Mouse (Mus musculus) forebrain, embryonic 14.5 days (tissue): Measurements from ENCODE around the gene Themis2. TPM values are rescaled to one million over a fixed set of nuclear protein-coding genes. Genes with fewer than 3 reads are reported as not detected.
A peak's percentile ranks its signal among the peaks of the same experiment; 100 is the strongest.
"Not testable (repeated sequence)": the region's sequence is repeated elsewhere in the genome, so short reads cannot be mapped to it uniquely, and the experiment has no call there.

Experiments used
- ATAC-seq: fragments of 200-750 bp; cut with Nextera tagmentation; 2 replicates; pipeline ENCODE4 v1.8.0; 2017; ENCODE audit warnings: mild to moderate bottlenecking, moderate library complexity
- DNase-seq: peaks from one replicate; pipeline ENCODE4 v3.0.0-alpha.2; 2015; ENCODE audit warnings: low spot score
- H3K27ac ChIP-seq: fragments of 300-500 bp; sonication (generic); 2 replicates; pipeline ENCODE4 v1.5.1; 2014; ENCODE audit warnings: low read depth, mild to moderate bottlenecking, control low read depth, low read length, moderate library complexity
- H3K27me3 ChIP-seq: fragments of 300-500 bp; sonication (generic); replicated peaks from 2 replicates; pipeline ENCODE4 v1.6.1; 2014; ENCODE audit warnings: low read length, control low read depth, mixed read lengths; ENCODE audit not compliant: control insufficient read depth, insufficient read depth
- H3K36me3 ChIP-seq: fragments of 300-500 bp; sonication (generic); 2 replicates; pipeline ENCODE4 v1.6.1; 2014; ENCODE audit warnings: low read length, control low read depth; ENCODE audit not compliant: control insufficient read depth, insufficient read depth
- H3K4me1 ChIP-seq: fragments of 300-500 bp; sonication (generic); 2 replicates; pipeline ENCODE4 v1.6.1; 2014; ENCODE audit warnings: antibody characterized with exemption, low read length, control low read depth; ENCODE audit not compliant: control insufficient read depth, insufficient read depth
- H3K4me2 ChIP-seq: fragments of 300-500 bp; sonication (generic); 2 replicates; pipeline ENCODE4 v1.6.1; 2014; ENCODE audit warnings: mild to moderate bottlenecking, control low read depth, low read length
- H3K4me3 ChIP-seq: fragments of 300-500 bp; sonication (generic); 2 replicates; pipeline ENCODE4 v1.5.1; 2014; ENCODE audit warnings: low read depth, low read length, control low read depth
- H3K9ac ChIP-seq: fragments of 300-500 bp; sonication (generic); 2 replicates; pipeline ENCODE4 v1.6.1; 2014; ENCODE audit warnings: mild to moderate bottlenecking, low read length, control low read depth, moderate library complexity
- H3K9me3 ChIP-seq: fragments of 300-500 bp; sonication (generic); replicated peaks from 2 replicates; pipeline ENCODE4 v1.6.1; 2016; ENCODE audit warnings: low read length, control low read depth, mixed read lengths; ENCODE audit not compliant: control insufficient read depth
- WGBS: fragments of 180-500 bp; shearing (Covaris S2); extraction: QIAGEN DNeasy Blood & Tissue Kit; methylation state at CpG from one replicate; pipeline ENCODE4 v1.1.7; 2014; 5-methylcytosine and 5-hydroxymethylcytosine counted together
- polyA plus RNA-seq: library from polyadenylated mRNA; unstranded; fragments of >200 nt; fragmentation: Nextera tagmentation; extraction: Ambion mirVana; gene quantifications from 2 replicates; pipeline ENCODE4 v1.2.1, GENCODE M21; 2014

The Themis2 gene
- polyA plus RNA-seq, 1 experiment from 2014 or later = 0.42 TPM

DNA sequence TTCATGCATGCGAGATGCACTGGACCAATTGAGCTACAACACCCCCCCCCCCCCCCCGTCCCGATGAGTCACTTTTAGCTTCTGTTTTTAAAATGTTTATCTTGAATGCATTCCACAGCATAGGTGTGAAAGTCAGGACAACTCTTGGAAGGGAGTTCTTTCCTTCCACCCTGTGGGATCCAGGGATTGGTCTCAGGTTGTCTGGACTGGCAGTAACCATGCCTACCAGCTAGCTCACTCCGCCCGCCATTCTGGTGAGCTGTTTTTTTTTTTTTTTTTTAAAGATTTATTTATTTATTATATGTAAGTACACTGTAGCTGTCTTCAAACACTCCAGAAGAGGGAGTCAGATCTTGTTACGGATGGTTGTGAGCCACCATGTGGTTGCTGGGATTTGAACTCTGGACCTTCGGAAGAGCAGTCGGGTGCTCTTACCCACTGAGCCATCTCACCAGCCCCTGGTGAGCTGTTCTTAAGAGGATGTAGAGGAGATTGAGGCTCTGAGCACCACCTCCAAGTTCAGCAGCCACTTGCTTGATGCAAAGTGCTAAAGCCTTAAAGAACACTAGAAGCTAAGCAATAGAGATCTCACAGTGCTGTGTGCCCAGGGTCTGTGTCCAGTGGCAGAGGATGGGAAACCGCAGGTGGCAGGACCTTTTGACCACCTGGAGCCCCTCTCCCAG lies 2.7 kb downstream of the Themis2 start:
- H3K4me3 ChIP-seq, H3K9me3 ChIP-seq, DNase-seq, H3K9ac ChIP-seq, H3K27me3 ChIP-seq, H3K4me2 ChIP-seq, H3K27ac ChIP-seq, ATAC-seq, H3K4me1 ChIP-seq, H3K36me3 ChIP-seq: not testable (repeated sequence)
- WGBS = 90% methylated on average over 8 of the region's 9 CpGs

DNA sequence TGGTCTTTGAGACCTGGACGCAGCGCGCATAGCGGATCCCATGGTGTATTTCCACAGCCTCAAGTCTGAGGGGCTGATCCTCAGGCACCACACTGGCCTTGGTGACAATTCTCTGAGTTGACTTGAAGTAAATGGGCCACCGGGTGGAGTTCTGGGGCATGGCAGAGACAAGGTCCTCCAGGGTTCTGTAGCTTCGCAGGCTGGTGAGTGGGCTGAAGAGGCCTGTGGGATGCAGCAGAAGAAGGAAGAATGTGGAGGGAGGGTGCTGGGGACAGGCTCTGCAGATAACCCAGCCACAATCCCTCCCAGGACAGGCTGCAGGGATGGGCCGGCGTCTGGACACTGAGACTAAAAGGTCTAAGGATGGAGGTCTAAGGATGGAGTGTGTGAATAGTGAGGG lies 6.5 kb downstream of the Themis2 start:
- 83% methylated on average over 8 of the region's 8 CpGs for WGBS
- no peaks in the 10 kb centered on the region for H3K36me3 ChIP-seq

DNA sequence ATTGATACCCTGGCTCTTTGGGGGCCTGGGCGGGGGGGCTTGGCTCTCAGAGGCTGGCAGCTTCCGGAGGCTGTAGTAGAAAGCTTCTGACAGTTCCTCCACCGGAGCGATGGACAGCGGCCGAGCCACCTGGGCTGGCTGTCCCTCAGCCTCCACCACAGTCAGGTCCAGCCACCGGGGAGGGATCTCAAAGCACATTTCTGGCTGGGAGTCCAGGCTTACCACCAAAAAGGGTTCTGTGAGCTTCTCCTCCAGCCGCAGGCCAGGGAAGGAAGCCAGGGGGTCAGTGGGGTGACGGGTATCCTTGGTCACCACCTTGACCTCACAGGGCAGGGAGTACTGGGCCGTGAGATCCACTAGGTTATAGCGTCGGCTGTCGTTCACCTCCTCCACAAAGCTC lies 11.0 kb downstream of the Themis2 start:
- DNase-seq (no peak), ATAC-seq (no peak)
- Histone ChIP-seq H3K9me3 (no peaks in the 10 kb centered on the region), H3K4me1 (no peaks in the 10 kb centered on the region), H3K36me3 (no peaks in the 10 kb centered on the region), H3K9ac (no peak overlapping the region), H3K4me2 (no peak overlapping the region), H3K27ac (no peak overlapping the region), H3K4me3 (no peak overlapping the region), H3K27me3 (no peaks in the 10 kb centered on the region)
- 95% methylated on average over 13 of the region's 13 CpGs for WGBS

More for the DNA sequence above, 6.5 kb downstream of the Themis2 start:
- ATAC-seq (no peak), DNase-seq (no peak)
- Histone ChIP-seq H3K4me2 (no peak overlapping the region), H3K27ac (no peak overlapping the region), H3K9ac (no peak overlapping the region), H3K27me3 (no peaks in the 10 kb centered on the region), H3K4me3 (no peak overlapping the region), H3K4me1 (no peaks in the 10 kb centered on the region), H3K9me3 (no peaks in the 10 kb centered on the region)

DNA sequence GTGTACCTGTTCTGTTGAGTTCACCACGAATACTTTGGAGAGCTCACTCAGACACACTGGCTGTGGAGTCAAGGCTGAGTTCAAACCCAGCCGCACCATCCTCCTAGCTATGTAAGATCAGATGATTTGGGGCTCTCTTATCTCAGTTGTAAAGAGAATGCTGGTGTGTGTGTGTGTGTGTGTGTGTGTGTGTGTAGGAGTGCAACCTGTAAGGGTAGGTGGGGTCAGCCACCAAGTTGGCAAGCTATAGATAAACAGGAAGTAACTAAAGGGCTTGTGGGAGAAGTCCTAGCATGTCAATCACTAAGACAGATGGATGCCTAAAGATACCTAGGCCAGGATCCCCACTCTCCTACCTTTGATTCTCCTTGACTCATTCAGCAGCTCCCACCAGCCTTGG lies 12.5 kb downstream of the Themis2 start:
- no peaks in the 10 kb centered on the region for H3K4me1 ChIP-seq
- no peaks in the 10 kb centered on the region for H3K9me3 ChIP-seq
- H3K27ac ChIP-seq = no peak overlapping the region
- WGBS = 87% methylated on average over 2 of the region's 2 CpGs
- peaks cover 9% of the 10 kb centered on the region for H3K36me3 ChIP-seq
- H3K27me3 ChIP-seq = no peaks in the 10 kb centered on the region
- DNase-seq = no peak
- H3K4me3 ChIP-seq = no peak overlapping the region
- H3K4me2 ChIP-seq = no peak overlapping the region
- H3K9ac ChIP-seq = no peak overlapping the region
- no peak for ATAC-seq

DNA sequence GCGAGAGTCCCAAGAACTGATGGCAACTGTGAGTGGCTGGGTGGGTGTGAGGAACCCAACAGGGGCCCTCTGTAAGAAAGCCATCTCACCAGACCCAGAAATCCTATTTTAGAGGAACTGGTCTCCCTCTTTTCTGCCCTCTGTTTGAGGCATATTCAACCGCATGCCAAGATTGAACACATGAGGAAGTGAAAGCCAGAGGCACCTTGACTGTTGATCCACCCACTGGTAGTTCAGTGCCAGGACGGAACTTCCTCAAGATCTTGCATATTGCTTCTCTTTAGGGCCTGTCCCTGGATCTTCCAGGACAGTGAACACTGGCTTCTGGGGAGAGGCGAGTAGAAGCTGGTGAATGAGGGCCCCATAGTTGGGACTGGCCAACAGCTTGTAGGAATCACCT lies 15.9 kb downstream of the Themis2 start:
- Histone ChIP-seq H3K4me1 (no peaks in the 10 kb centered on the region), H3K27ac (no peak overlapping the region), H3K9ac (no peak overlapping the region), H3K9me3 (no peaks in the 10 kb centered on the region), H3K4me2 (no peak overlapping the region), H3K4me3 (no peak overlapping the region), H3K27me3 (no peaks in the 10 kb centered on the region), H3K36me3 (peaks cover 43% of the 10 kb centered on the region)
- no peak for ATAC-seq
- DNase-seq = no peak
- 94% methylated on average over 4 of the region's 4 CpGs for WGBS

DNA sequence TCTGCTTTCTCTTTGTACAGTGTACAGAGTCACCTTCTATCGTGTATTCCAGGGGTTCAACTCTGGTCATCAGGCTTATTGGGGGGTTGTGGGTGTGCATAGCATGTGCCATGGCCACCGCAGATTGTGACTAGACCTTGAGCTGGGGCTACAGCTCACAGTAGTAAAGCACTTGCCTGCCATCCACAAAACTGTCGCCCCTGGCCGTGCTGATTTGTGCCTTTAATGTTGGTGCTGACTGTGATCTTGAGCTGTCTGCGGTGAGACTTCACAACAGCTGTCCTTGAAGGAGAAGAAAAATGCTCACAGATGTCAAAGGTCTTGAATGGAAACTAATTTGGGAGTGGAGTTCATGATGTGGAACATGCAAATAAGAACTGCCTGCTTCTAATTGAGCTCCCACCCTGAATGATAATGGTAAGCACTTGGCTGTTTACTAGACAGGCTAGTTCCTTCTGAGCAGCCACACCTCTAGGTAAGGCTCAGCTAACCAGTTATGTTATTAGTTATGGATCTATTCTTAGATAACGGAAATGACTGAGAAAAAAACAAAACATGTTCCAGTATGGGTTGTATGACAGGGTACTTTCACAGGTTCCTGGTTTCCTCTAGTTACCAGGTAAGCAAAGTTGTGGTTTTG lies 17.5 kb downstream of the Themis2 start:
- 97% methylated on average over 6 of the region's 6 CpGs for WGBS
- Histone ChIP-seq H3K27ac (no peak overlapping the region), H3K4me3 (no peak overlapping the region), H3K36me3 (peaks cover 58% of the 10 kb centered on the region), H3K9me3 (no peaks in the 10 kb centered on the region), H3K4me2 (no peak overlapping the region), H3K27me3 (no peaks in the 10 kb centered on the region), H3K9ac (no peak overlapping the region), H3K4me1 (no peaks in the 10 kb centered on the region)
- DNase-seq (no peak), ATAC-seq (no peak)

DNA sequence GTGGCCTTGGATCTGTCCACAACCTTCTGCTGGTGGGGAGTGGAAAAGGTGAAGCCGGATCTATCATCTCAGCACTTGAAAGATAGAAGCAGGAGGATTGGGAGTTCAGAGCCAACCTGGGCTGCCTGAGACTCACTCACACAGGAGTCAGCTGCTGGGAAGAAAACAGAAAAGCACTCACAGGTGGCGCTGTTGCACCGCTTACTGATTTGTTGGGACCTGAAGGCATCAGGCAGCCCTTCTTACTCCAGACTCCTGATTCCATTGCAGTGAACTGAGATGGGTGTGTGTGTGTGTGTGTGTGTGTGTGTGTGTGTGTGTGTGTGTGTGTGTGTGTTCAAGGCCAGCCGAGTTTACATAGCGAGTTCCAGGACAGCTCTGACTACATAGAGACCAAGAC lies 19.4 kb downstream of the Themis2 start:
- WGBS = 91% methylated on average over 5 of the region's 5 CpGs
- no peak overlapping the region for H3K27ac ChIP-seq
- H3K4me1 ChIP-seq = no peaks in the 10 kb centered on the region
- DNase-seq (peak; percentile 33), ATAC-seq (no peak)
- H3K9me3 ChIP-seq = no peaks in the 10 kb centered on the region
- peaks cover 76% of the 10 kb centered on the region for H3K36me3 ChIP-seq
- no peak overlapping the region for H3K4me3 ChIP-seq
- no peak overlapping the region for H3K4me2 ChIP-seq
- H3K27me3 ChIP-seq = no peaks in the 10 kb centered on the region
- H3K9ac ChIP-seq = no peak overlapping the region

DNA sequence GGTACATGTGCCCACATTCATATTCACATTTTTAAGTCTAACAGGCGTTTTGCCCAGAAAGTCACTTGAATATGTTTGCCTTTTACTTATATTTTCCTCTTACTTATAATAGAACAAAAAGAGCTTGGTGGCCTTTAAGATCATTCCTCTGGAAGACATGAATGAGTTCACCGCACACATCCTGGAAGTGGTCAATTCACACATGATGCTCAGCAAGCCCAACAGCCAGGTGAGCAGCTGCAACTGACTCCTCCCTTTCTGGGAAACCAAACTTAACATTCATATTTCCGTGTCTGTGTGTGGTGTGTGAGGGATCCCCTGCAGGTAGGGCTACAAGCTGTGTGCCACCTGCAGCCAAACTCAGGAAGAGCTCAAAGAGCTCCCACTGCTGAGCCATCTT lies 21.3 kb downstream of the Themis2 start:
- H3K4me2 ChIP-seq = no peak overlapping the region
- no peak overlapping the region for H3K9ac ChIP-seq
- ATAC-seq (no peak), DNase-seq (no peak)
- H3K36me3 ChIP-seq = peaks cover 85% of the 10 kb centered on the region
- no peaks in the 10 kb centered on the region for H3K9me3 ChIP-seq
- H3K4me1 ChIP-seq = no peaks in the 10 kb centered on the region
- H3K27me3 ChIP-seq = no peaks in the 10 kb centered on the region
- H3K27ac ChIP-seq = no peak overlapping the region
- WGBS = 86% methylated on average over 3 of the region's 3 CpGs
- no peak overlapping the region for H3K4me3 ChIP-seq

DNA sequence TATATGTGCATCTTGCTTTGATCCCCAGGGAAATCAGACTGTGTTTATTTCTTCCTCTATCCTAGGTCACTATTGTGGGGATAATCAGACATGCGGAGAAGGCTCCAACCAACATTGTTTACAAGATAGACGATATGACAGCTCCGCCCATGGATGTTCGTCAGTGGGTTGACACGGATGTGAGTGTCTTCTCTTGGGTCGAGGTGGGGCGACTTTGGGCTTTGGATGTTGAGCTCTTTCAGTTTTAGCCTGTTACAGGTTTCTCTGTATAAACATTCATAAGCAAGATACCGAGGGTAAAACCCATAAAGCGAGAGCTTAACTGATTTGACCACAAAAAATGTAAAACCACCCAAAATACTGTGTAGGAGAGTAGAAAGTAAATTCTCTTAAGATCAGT lies 24.4 kb downstream of the Themis2 start:
- H3K4me2 ChIP-seq = no peak overlapping the region
- no peak overlapping the region for H3K4me3 ChIP-seq
- no peak for DNase-seq
- H3K4me1 ChIP-seq = 0 out of 2 replicates have a peak, but pooled peaks cover 4% of the 10 kb centered on the region
- no peak overlapping the region for H3K27ac ChIP-seq
- no peak for ATAC-seq
- no peak overlapping the region for H3K9ac ChIP-seq
- H3K9me3 ChIP-seq = no peaks in the 10 kb centered on the region
- 95% methylated on average over 9 of the region's 9 CpGs for WGBS
- H3K36me3 ChIP-seq = peaks cover 56% of the 10 kb centered on the region
- H3K27me3 ChIP-seq = no peaks in the 10 kb centered on the region
